Mouse (Mus musculus) frontal cortex, postnatal 10 days (tissue): ENCODE measurements at regions not wholly inside any gene's neighbourhood (a gene's known extent, or its start where the extent isn't known, plus 50 kb on each side); places are given as distances from the start of the nearest gene placed in this dataset.
A peak's percentile ranks its signal among the peaks of the same experiment; 100 is the strongest.

Experiments used
- DNase-seq, 2 experiments: peaks; one replicate each; pipeline ENCODE4 v3.0.0; 2022; ENCODE audit warnings: low spot score in 2 of 2, mixed read lengths in 1 of 2

DNA sequence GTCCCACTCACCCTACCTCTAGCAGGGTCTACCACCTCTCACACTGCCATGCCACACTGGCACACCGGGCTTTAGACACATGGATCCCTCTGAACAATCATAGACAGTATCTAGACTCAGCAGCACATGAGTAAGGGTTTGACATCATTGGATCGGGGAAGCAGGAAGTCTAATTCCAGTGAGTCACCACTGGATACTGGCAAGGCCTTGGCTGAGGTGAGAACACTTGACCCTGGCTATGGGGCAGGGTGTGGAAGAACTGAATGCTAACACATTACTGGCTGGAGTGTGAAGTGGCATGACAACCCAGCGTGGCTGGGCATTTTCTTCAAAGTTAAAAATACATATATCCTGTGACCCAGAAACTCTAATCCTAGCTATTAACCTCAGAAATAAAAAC, 114.4 kb downstream of the H2afy start:
- DNase-seq: no peak

DNA sequence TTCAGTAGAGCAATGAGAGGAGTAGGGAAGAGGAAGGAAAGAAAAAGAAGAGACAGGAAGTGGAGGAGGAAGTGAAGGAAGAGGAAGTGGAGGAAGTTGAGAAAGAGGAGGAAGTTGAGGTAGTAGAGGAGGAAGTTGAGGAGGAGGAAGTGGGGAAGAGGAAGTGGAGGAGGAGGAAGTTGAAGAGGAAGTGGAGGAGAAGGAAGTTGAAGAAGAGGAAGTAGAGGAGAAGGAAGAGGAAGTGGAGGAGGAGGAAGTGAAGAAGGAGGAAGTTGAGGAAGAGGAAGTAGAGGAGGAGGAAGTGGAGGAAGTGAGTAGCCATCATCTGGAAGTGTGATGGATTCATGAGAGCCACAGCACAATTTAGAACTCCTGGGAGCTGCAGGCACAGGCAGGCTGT, 122.2 kb downstream of the H2afy start:
- DNase-seq: no peak

DNA sequence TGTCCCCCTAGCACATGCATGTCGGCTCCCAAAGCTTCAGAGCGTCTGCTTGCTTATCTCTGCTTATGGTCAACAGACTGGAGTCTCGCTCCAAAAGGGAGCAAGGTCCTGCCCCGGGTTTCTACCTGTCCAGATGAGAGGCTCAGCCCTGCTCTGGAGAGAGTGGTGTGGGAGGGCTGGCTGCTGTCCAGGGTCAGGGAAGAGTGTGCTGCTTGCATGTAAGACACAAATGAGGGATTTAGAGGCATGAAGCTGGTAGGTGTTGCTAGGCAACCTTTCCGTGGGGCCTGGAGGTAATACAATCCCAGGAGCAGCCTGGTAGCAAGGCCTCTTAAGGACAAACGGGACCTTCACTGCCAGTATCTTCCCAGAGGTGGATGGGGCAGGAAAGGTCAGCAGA, 125.7 kb downstream of the H2afy start:
- no peak for DNase-seq

DNA sequence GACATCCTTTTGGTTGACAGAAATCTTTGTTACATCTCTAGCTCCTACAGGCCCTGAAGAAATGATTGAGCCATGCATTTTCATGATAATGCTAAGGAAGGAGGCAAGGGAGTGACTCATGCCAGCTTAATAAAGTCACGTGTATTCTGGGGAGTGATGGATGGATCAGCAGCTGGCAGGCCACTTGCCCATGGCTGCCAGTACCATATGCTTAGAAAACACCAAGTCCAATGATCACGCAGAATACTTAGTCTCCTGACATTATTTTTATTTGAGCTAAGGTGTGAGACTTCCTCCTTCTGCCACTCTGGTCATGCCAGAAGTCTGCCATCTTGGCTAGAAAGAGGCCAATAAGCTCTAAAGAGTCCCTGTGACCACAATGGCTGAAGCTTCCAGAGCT, 129.3 kb downstream of the H2afy start:
- DNase-seq: no peak

DNA sequence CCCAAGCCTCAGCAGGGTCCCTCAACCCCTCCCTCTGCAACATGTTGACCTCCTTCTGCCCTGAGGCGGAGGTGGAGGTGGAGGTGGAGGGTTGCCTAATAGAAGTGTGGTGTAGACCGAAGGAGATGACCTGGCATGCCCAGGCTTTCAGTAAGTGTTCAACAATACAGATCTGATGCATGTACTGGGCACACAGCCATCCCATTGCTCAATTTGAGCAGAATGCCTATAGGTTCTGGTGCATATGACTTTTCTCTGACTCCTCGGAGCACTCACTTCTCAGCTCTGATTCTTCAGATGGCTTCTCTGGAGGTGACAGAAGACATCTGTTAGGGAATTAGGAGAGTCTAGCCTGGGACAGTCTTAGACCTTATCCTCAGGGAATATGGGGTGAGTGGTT, 130.4 kb downstream of the H2afy start:
- DNase-seq: no peak

DNA sequence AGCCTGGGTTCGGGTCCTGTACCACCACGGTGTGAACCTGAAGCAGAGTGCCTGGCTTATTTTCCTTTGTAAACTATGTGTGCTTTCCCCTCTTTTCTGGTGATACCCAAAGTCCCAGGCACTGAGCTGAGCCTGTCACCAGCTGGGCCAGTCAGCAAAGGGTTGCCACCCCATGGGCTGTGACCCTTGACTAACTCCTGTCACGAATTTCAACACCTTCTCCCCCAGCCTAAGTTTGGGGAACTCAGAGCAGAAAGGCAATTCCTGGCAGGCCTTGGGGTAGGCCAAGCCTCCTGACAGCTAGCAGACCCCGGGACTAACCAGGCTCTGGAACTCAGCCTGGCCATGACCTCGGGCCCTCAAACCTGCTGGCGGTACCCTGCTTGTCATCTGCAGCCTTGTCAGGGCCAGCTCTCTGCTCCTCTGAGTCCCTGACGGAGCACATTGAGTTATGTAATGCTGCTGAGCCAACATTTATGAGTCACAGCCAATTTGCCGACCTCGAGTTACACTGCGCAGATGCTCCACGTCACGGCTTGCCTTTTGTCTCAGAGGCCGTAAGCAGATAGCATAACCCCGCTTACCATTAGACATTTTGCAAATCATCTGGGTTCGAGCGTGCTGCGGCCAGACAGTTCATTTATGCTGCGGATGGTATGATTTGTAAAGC, 132.3 kb downstream of the H2afy start:
- no peak for DNase-seq

DNA sequence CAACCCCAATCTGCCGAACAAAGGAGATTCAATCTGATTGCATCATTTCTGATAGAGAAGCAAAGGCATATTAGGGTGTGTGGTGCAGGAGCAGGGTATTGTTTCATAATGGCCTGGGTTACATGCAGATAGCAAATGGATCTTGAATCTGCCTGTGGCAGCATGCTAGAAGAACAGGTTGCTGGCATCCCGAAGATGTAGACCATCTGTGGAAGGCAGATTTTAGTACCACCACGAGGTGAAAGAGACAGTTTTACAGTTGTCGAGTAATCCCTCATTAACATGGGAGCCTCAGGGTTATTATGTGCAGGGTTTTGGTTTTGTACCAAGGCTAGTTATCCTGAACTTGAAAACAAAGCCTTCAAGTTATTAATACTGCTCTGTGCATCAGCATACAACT, 140.9 kb downstream of the H2afy start:
- no peak for DNase-seq

DNA sequence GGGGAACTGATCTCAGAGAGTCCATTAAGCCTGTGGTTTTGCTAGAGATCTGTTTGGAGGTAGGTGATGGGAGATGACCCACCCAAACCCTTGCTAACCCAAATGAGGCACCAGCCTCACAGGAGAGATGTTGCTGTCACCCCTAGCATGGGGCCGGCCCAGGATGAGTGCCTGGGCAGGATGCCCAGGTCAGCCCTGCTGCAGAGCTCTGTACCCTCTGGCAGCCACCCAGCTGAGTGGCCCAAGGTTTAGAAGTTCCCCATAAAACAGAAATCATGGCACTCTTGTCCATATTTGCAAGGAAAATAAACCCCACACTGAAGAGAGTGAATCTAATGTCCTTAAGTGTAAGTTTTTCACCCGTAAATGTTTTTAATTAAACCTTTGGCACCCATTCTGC, 141.7 kb downstream of the H2afy start:
- no peak for DNase-seq

DNA sequence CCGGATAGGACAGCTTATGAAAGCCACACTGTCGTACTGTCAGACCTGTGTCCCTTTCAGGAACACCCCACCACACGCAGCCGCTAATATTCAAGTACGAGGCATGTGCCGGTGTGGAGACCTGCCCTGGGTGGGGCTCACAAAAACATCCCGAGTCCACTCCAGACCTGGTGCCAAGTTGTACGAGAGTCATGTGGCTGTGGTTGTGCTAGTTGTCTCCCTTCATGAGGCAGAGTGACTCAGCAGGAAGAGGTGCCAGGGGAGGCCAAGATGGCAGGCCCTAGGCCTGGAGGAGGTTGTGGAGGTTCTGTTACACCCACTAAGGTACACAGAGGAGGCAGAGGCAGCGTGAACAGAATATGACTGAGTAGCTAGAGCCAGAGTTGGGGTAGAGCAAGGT, 143.5 kb downstream of the H2afy start:
- DNase-seq: no peak

DNA sequence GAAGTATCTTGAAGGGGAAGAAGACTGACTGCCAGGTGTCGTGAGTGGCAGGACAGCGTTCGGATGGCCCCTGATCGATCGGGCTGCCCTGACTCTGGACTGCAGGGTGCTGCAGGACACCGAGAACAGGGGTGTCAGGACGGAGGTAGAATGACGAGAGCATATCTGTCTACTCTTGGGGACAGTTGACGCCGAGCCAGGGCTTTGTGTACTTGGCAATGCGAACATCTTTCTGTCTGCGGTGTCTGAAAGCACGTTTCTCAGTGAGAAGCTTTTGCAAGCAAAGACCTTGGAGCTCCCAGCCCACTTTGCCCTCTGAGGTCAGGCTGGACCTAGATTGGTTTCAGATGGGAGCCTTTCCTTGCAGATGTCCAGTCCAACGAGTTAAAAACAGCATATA, 144.9 kb downstream of the H2afy start:
- DNase-seq: no peak

DNA sequence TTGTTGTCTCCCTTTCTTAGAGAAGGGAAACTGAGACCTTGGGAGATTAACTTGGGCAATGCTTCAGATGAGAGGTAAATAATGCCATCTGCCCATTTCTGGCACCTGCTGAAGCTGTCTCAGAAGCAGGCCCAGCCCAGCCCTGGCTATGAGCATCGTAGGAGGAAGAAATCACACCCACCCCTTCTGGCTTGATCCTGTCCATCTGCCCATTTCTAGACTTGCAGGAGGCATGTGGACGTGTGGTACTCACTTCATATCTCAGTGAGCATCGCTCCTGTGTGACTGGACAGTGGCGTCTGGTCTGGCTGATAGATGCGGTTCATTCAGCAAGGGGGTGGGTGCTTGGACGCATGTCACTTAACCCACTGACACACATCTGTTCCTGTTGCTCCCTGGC, 146.0 kb downstream of the H2afy start:
- no peak for DNase-seq

DNA sequence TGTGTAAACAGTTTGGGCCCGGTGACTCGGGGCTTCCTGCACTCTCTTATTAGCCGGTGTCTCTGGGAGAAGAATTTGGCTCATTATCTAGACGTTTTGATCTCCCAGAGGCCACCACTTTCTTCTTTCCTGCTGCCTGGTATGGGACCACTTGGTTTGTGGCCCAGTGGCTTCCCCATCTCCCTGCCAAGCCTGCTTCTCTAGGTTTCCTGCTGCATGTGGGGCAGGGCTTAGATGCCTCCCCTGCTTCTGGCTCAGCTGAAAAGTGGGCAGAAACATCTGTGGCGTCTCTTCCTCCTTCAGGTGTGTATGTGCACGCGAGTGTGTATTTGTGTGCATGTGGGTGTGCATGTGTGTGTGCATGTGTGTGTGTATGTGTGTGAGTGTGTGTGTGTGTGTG, 146.8 kb downstream of the H2afy start:
- DNase-seq: no peak

DNA sequence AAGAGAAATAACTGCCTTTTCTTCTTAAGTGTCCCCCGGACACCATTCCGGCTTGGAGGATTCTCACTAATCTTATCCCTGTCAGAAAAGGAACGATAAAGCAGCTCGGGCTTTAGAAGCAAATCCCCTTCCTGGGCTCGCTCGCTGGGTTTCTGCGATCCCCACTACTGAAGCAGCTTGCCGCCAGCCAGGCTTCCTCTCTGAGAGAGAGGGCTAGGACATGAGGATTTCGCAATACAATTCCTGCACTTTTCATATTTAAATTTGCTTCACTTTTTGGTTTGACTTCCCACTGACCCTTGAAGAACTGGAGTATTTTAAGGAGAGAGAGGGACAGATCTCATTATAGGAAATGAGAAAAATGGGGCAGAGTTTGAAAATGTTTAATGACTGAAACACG, 149.4 kb upstream of the Pitx1 start:
- no peak for DNase-seq

DNA sequence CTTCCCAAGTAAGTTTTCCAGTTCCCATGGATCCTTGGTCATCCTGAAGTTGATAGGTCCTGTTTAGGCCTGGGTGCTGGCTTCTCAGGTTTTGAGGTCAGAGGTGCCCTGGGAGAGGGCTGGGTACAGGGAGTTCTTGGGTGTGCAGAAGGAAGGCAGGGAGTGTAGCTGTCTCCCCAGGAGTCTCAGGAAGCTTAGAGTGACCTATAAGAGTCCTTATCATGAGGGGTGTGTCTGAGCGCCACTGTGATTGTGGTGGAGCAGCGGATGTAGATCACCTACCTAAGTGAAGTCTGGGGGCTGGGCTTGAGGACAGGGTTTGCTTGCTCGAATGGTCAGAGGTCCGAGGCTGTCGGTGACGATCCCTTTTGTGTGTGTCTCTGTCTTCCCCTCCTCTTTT, 148.8 kb upstream of the Pitx1 start:
- no peak for DNase-seq

DNA sequence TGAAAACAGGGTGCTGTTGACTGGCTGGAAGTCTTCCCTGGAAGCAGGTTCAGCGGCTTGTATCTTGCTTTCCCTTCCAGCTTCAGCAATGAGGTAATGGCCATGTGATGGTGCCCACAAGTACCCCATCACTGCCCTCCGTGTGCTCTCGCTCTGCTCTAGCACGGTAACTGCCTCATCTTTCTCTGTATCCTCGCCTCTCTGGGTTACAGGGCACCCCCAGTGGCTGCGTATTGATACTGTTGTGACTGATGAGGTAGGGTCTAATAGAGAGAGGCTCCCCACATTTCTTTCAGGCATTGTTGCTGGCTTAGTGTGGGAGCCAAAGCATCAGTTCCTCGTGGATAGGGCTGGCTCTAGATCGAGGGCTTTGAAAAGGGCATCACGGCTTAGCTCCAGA, 147.9 kb upstream of the Pitx1 start:
- DNase-seq: no peak

DNA sequence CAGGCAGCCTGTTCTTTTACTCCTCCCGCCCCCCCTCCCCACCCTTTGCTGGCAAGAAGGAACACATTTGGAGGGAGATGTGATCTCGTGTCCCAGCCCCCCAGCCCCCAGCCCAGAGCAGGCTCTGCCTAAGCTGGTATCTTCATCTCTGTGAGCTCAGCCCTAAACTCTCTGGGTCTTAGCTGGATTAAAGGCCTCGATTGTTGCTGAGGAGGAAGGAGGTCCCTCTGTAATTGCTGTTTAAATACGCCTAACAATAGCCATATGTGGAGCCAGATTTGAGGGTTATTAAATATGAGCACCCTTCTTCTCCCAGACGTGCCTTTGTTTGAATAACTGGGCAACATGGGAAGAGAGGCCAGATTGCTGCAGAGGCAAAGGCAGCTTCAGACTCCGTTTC, 145.0 kb upstream of the Pitx1 start:
- DNase-seq: no peak

DNA sequence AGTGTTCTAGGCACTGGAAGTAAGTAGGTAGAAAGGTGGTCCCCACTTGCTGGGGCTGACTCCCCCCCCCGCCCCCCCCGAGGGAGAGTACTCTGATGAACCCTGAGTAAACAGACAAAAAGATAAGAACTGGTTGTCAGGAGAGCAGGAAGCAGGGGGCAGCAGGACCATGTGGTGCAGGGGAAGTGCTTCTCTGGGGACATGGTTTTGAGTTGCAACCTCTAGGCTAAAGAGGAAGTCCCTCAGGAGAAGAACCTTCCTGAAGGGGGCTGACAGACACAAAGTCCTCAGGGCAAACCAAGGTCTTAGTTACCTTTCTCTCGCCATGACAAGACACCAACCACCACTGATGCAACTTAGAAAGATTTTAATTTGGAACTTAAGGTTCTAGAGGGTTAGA, 141.9 kb upstream of the Pitx1 start:
- no peak for DNase-seq

DNA sequence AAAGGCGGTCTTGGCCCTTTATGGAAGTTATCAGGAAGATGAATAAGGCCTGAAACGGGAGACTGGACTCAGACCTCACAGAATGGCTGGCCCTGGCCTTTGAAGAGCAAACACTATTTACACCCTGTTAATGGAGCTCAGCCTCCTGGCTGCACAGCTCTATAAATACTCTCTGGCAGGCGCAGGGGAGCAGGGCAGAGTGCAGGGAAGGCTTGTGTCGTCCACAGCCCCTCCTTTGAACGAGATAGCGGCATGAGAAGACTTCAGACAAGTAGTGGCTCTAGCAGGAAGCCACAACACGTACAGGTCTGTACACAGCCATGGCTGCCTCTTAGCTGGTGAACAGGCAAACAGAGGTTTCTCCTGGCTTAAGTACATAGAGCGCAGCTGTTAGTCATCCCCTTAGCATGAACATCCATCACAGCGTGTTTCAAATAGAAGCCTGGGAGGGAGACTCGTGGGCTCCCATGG, 141.0 kb upstream of the Pitx1 start:
- DNase-seq: no peak

DNA sequence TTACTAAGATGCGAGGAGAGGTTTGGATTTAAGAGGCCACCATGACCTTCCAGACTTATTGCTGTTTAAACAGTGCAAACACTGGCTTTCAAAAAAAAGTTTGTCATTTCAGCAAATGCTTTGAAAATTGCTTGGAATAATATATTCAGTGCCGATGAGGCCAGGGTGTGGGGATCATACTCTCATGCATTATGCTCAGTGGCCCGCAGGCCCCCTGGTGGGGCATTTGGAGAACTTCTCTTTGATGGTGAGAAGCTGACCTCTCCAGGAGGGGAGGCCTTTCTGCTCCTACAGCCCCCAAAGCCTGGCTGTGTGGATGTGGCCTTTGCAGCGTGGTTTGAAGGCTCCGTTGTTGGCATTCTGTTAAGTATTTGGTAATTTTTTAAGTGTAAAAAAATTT, 138.1 kb upstream of the Pitx1 start:
- DNase-seq: no peak

DNA sequence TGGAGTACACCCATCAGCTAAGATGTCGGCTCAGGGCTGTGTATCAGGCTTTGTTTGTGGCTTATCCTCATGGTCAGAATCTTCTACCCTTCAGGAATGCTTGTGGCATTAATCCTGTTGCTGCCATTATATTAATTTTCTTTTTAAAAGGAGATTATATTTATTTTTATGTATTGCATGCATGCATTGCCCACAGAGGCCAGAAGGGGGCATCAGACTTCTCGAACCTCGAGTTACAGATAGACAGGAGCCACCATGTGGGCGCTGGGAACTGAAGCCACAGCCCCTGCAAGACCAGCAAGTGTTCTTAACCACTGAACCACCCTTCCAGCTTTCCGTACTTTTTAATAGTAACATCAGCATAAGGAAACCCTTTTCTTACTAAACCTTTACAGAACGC, 134.7 kb upstream of the Pitx1 start:
- no peak for DNase-seq

DNA sequence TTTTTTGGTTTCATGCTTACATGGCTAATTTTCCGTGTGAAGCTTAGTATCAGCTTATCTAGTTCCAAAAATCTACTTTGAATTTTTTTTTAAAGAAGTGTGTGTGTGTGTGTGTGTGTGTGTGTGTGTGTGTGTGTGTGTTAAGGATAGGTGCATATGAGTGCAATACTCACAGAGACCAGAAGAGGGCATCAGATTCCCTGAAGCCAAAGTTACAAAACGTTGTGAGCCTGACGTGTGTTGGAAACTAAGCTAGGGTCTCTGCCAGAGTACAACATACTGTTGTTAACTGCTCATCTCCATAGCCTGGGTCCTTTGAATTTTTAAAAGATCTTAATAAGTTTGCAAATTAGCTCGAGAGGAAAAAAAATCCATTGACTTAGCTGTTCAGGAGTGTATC, 133.5 kb upstream of the Pitx1 start:
- no peak for DNase-seq

DNA sequence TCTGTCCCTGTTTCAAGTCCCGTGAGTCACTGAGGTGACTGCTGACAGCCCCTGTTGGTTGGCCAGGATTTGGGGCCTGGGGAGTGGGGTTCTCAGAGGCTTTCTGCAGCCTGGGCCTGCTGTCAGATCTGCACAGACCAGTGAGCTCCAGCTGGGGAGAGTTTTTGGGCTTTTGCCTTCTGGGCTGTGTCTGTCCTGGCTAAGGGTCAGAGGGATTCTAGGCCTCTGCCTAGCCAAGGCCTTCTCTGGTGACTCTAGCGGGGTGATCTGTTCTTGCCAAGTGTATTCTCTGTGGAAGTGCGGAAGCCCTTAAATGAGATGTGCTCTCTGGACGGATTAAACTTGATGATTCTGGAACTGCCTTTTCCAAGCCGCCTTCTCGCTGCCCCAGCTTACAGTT, 131.2 kb upstream of the Pitx1 start:
- no peak for DNase-seq

DNA sequence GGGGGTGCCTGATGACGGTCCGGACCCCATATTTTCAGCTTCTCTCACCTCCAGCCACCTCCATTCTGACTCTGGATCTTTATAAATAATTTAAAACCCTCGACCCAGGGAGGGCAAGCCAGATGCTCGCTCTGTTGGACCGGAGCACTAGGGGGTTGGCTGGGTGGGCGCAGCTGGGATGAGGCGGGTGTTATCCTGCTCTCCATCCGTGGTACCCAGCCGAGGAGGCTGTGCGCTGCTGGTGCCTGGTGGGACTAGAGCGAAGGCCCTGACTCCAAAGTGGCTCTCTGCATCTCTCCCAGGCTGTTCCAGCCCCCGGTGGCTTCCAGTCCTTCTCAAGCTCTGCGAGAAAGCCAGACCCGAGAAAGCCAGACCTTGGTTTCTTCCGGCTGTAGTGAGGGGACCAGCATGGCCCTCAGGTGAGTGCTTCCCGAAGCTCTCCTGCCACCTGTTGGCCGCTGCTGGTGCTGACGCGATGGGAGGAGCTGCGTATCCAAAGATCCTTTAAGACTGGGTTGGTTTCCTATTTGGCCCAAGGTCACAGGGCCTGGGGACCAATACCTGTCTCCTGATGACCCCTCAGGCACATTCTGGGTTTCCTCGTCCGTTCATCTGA, 127.1 kb upstream of the Pitx1 start:
- DNase-seq: peak; percentile 32 to 61

DNA sequence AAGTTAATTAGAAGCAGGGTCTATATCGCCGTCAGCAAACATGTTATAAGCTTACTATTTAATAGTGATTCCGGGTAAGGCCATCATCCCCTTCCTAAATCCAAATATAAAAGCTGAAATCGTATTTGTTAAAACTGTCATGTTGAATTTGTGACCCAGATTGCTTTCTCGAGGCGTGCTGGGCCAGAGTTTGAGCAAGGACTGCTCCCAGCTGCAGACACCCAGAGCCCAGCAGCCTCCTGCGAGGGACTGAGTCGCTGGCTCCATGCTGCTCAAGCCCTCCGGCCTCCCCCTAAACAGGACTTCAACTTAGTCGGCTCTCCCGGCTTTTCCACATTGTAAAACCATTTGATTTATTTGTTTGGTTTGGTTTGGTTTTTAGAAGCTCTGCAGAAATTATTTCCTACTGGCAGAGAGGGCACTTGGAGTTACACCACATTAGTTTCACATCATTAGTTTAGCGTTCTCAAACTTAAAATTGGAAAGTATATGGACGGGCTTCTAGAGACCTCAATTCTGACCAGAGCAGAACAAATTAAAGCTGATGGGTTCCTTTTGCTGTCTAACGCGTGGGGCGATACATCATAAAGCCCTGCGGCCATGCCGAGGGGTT, 126.4 kb upstream of the Pitx1 start:
- no peak for DNase-seq
